Mouse (Mus musculus): ENCODE data around the gene Gpr3.

Gpr3 gene

DNA sequence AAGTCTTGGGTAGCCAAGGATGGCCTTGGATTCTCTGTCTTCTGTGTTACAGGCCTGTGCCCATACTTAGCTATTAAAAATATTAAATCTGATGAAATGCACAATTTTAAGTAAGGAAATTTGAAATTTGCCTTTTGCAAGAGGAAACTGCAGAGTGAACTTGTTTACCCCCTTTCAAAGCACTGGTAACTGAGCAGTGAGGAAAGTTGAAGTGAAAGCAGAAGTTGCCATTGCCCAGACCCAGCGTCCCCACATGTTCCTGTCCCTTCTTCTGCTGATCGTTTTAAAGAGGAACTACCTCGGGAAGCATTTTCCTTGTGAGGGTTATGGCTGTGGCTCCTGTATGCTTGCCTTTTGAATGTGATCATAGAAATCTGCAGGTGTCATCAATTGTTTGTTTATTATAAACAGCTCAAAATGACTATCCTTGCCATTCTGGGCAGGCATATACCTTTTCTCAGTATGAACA, 42.2 kb downstream of the Gpr3 start:
- no peak for DNase-seq

DNA sequence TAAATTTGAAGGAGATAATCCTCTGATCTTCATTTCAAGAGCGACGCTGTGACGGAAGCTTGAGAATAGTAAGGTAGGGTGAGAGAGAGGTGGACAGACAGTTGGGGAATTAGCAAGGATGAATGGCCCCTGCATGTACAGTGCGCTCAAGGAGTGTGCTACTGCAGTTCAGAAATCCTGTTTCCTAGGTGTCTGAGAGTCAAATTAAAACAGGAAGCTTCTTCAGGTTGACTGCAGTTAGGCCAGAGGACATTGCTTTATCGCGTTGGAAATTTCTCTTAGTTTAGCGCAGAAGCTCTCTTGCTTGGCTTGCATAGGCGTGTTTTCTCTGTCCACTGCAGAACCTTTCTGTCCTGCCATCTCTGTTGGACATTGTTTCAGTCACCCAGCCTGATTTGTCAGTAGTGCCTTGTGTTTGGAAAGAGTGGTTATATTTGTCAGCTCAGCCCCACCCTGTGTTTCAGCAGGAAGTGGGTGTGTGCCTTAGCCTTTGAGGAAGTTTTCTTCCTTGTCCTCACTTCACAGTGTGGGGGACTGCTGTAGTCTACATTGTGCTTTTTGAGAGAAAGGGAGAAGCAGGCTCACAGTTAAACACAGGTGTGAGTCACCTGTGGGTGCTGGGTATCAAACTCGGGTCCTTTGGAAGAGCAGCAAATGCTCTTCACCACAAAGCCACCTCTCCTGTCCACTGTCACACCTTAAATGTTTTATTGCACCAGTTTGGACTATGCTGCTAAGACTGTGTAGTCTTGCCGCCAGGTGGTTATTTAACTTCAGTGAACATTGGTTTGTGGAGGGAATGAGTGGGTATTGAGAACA, 42.9 kb downstream of the Gpr3 start:
- peak; percentile 45 to 65 for DNase-seq

DNA sequence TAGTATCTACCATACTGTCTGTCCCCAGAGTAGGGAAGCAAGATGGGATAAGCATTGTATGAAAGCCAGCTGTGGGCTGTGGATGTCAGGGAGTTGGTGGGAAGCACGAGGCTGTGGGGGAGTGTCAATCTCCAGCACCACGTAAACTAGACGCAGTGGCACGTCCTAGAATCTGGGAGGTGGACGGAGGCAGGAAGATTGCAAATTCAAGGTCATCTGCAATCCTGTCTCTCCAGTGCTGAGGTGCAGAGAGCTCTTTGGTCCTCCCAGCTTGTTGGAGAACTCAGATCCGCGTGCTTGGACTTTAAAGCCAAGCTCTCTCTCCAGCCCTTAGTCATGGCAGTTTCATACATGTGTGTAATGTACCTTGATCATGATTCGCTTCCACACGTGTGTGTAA, 45.6 kb downstream of the Gpr3 start:
- DNase-seq: no peak

DNA sequence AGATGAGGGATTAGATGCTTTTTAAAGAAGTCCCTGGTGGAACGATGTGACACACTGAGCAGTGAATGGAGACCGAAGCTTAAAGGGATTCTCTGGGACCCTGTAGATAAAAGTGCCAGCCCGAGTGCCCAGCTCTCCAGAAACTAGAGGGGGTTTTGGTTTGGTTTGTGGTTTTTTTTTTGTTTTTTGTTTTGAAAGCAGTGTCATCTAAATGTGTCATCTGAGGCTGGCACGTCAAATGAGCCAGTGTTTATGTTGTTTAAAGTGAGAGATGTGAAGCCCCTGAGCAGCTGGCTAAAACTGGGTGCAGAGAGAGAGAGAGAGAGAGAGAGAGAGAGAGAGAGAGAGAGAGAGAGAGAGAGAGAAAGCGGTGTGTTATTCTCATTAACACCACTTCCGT, 50.1 kb downstream of the Gpr3 start:
- no peak for DNase-seq

DNA sequence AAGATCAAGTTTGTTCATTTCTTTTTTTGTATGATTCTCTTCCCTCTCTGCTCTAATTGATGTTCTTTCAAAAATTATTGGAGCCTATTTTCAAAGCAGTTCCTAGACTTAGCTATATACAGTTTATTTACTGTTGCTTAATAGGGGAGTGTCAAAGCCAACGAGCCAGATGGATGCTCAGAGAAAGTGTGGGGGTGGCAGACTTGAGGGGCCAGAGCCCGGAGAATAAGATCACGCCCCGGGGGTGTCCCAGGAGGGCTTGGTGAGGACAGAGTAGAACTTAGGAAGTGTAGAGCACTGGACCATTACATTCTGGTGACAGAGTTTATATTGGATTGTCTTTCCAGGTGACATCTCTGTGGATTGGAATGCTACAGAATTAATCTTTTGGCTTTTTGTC, 51.5 kb downstream of the Gpr3 start:
- no peak for DNase-seq

DNA sequence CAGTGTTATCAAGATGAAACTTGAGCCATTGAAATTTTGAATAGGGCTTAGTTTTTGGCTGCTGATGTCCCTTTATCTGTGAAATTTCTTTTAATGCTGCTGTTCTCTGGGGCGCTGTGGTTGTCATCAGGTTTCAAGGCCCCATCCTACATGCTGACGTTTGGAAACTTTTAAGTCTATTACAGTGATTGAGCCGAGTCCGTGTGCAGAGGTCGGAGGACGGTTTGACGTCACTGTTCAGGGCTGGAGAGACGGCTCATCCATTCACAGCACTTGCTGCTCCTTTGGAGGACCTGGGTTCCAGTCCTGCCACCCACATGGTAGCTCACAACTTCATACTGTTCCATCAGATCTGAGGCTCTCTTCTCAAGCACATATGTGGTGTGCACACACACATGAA, 52.1 kb downstream of the Gpr3 start:
- no peak for DNase-seq

DNA sequence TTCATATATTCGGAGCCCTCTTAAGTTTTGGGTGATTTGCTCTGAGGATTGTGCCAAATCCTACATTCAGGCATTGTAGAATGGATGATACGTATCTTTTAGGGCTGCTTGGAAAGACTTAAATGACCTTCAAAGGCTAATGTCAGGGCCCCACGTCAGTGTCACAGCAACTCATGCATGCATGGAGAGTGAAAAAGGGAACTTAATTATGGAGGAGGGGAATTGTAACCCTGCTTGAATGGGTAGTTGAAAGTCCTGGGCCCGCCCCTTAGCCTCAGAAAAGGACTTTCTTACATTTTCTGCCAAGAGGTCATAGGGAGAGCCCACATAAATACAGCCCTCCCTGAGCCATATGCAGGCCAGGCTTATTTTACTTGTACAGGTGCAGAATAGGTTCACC, 52.7 kb downstream of the Gpr3 start:
- peak in 1 of 2 experiments; percentile 35 for DNase-seq

All from kidney, postnatal 36 days (tissue).